Mouse (Mus musculus) CD4-positive helper T cell, adult 2 months (primary cell): ENCODE data around the gene Zbtb16.

Experiments used
- DNase-seq: peaks from one replicate; pipeline ENCODE4 v3.0.0-alpha.2; 2012; ENCODE audit warnings: low read depth, missing footprints, low spot score

Zbtb16 gene

DNA sequence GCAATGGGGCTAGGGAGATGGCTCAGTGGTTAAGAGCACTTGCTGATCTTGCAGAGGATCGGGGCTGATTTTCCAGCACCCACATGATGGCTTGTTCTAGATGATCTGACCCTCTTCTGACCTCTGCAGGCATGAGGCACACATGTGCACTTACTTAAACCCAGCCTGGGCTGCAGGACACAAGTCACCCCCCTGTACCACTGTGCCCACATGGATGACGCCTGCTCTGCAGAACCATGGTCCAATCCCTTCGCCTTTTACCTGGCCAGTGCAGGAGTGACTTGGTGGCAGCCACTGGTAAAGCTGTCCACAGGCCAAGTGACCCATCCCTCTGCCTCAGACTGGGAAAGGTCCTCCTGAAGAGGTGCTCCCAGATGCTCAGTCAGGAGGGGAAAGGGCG is 67.1 kb downstream of the Zbtb16 start:
- DNase-seq = no peak

DNA sequence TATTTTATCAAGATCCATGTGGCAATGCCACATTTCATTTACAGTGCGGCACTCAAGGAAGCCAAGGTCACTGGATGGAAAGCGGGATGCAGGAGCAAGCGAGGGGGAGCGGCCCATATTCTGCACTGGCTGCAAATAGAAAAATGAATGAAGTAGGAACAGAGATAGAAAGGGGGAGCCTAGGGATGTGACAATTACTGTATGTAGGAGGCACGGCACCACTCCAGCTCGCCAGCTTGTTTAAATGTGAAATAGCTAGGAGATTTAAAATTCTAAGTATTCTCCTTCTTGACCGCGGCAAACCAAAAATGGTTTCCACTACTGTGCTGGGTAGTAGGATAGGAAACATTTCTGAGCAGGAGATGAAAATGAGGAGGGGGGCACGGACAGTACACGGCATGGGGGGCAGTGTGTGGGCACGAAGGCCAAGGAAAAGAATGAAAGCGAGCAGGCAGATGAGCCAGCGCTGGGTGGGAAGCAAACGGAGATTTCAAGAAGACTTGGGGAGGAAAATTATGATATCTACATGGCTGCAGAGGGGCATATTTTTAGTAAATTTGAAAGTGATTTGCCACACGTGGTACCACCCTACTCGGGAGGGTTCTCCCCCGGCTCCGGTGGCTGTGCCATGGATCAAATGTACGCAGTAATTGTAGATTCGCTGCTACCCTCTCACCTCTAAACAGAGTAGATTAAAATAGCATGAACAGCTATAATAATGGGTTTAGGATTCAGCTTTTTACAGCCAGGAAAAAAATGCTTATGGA is 68.2 kb downstream of the Zbtb16 start:
- no peak for DNase-seq

DNA sequence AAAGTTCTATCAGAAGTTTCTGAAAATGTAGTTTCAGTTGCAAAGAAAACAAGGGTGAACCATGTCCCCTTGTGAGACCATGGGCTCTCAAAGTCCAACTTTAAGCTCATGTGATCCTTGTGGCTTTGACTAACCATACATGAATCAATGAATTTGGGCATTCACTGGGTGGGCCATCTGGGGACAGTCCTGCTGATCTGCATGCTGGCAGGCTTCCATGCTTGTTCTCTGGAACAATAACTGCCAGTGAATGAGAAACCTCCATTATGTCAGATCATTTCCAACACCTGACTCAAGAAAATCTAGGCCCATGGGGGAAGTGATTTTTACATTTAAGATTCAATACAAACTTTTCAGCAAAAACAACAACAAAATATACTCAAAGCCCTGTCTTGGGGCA is 70.1 kb downstream of the Zbtb16 start:
- no peak for DNase-seq

DNA sequence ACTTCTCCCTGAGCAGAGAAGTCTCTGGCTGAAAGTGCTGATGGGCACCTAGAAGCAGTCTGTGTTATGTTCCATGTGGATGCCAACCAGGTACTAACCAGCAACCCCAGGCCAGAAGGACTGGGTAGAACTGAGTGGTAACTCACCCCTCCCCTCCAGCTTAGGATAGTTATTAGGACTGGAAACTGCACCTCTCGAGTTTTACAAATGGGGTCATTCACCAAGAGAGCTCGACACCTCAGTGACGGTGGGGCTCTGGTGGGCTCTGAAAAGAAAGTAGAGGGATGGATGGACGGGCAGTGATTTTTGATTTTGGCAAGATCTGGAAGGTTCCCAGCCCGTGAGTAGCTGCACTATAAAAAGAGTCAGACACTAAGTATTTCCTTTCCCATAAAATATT is 71.7 kb downstream of the Zbtb16 start:
- no peak for DNase-seq

DNA sequence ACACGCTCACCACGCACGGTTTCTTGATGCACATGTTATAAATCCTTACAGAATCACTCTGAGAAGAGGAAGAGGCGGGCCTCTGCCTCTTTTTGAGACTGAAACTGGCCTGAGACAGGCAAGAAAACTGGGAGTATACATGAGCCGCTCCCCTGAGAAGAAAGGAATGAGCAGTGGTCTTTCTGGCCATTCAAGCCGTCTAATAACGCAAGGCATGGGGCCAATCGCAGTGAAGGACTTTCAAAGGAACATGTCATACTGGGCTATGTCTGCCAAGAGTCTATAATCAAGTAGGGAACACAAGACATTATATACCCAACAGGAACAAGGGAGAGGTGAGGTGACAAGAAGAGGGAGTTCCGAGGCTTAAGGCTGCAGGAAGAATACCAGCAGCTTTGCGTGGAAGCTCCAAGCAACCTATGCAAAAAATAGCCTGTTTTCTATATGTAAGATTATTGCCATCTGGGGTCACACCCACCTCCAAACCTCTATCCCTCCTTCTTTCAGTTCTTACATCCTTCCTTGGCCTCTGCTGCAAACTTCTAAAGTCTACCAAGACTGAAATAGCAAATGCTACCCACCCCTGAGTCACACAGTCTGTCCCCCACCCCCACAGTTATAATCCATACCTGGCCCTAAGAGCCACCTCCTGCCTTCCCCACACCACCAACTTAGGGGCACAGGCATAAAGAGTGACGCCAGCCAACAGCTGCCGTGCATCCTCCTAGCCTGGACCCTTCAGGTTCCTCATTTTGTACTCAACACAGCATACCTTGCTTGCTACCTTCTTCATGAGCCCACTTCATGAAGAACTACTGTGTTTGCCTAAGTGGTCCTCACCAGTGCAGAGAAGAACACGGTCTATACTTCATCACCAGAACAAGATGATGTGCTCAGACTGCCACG is 74.0 kb downstream of the Zbtb16 start:
- DNase-seq = no peak

DNA sequence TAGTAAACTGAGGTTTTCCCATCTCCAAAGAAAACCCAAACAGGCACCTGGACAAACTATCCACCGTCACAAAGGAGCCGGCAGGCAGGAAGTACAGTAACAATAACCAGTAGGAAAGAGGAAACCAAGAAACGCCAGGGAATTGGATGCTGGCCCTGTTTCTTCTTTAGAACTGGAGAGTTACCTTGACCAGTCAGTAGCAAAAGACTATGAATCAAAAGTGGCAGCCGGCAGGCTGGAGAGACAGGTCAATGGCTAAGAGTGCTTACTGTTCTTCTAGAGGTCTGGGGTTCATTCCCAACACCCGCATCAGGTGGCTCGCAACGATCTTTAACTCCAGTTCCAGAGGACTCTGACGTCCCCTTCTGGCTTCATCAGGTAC is 74.9 kb downstream of the Zbtb16 start:
- no peak for DNase-seq

DNA sequence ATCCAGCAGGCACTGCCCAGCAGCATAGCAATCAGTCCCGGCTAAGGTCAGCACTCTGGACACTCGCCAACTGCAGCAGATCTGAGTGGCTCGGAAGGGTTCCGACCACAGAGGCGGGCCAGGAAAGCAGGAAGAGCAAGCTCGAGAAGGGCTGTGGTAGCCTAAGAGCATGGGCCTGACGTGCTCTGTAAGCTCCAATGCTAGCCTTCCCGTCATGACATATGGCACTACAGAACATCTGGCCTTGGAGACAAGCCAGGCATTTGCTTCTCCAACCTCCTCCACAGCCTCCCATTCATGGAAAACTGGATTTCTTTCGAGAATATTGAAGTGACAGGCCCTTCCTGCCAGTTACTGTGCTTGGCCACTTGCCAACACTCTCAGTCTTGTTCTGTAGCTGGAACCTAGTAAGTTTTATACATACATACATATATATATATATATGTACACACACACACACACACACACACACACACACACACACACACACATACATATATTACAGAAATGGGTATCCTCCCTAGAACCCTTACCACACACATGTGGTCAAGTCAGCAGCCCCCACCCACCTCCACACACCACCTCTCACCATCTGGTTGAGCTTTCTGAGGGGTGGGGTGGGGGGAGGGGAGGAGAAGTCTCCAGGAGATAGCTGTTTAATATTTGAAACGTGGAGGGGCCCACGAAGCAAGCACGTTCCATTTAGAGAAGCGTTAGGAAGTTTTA is 75.4 kb downstream of the Zbtb16 start:
- DNase-seq = no peak

DNA sequence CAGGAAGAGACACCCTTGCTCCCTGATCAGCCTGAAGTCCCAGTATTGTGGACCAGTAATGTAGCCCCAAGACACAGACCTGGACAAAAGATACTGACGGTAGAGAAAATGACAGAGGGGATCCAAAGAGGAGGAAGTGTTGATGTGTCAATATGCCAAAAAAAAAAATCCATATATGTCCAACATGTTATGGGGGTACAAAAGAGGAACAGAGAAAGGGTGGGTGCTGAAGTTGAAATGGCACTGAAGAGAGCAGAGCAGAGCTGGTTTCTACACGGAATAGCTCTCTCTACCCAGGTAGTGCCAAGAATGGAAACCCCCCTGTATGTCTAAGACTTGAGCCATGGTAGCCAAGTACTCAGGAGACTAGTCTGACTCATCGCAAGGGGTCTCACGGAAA is 76.9 kb downstream of the Zbtb16 start:
- no peak for DNase-seq

DNA sequence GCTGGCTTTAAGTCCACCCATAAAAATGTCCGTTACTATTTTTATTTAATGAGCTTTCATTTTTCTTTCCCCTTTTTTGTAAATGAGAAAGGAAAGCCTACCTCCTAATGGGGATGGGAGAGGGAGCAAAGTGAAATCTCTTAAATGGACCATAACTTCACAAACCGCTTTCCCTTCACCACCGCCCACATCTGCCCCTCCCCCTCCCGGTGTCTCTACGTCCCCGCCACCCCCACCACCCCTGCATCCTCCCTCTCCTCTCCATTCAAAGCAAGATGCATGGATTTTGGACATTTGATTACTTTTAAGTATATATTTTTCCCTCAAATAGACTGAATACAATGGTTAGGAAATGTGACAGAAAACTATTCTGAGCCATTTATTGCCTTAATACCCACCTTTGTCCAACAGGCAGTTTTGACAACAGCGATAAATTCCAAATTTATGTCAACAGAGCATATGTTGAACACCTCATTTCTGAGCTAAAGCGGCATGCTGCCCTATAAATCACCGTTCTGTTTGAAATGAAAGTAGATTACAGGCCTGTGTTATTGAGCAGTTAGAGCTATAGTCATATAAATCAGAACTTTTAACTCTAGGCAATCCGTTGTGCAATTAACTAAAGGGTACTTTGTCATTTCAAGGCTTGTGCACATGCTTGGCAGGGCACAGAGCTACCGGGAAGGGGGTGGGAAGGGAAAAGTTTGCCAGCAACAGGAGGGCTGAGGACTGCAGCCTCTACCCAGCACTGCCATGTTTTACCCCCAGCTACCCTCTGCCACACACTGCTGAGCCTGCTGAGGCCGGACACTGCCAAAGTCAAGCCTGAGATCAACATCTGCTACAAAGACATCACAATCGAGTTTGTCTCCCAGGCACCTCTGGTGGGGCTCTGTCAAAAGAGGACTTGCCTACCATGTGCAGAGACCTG is 78.1 kb downstream of the Zbtb16 start:
- no peak for DNase-seq

DNA sequence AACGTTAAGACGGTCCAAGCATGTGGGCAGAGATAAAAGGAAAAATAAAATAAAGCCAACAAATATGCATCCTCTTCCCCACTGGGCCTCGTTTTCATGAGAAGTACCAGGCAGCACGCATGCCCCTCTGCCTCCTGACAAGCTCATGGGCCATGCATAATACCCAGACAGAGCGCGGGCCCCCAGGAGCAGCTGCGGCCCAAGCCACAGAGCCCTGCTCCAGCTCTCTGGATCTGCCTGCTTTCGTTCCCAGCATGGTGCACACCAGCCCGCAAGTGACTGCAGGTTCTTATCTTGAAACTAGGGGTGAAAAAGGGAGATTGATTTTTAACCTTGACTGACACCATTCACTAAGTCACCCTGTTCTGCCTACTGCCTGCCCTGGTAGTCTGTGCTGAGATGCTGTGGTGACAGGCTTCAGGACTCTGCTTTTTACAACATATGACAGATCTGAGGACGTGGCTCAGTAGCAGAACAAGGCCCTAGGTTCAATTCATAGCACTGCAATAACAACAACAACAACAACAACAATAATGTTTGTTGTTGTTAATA is 79.7 kb downstream of the Zbtb16 start:
- DNase-seq = no peak

DNA sequence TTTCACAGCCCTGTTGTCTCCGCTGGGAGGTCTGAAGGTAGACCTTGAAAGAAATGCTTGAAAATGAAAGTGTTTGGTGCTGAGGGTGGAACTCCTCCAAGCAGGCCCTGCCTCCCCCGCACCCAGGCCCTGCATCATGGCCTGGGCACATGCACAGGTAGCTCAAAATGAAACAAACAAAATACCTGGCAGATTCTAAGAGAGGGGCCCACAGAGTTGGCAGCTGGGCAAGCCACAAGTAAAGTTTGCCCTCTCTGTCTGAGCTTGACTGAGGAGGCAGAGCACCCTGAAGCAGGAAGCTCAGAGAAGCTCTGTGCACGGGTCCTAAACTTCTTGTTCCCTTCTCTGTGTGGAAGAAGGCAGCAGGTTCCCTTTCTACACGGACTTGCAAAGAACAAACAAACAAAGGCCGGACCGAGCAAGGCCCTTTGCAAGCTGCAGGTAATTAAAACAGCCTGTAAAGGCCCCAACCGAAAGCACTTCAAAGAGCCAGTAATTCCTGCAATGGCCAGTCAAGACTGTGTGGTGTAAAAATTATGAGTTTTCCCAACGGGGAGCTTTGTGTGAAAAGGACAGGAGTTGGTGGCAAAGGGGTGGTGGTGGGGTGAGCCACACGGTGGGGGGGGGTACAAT is 80.5 kb downstream of the Zbtb16 start:
- DNase-seq = no peak

DNA sequence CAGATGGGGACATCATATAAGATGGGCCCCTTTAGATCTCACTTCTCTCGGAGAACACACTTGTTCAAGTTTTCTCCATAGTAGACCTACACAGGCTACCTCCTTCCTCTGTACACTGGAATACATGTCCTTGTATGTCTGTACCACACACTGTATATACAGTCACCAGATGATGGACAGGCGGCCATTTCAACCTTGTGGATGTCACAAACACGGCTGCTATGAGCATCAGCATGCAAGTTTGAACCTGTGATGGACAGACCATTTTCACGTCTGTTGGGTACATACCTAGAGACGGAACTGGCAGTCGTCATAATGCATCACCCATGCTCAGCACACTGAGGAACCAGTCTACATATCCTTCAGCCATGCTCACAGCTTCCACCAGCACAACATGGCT is 81.6 kb downstream of the Zbtb16 start:
- DNase-seq = no peak

DNA sequence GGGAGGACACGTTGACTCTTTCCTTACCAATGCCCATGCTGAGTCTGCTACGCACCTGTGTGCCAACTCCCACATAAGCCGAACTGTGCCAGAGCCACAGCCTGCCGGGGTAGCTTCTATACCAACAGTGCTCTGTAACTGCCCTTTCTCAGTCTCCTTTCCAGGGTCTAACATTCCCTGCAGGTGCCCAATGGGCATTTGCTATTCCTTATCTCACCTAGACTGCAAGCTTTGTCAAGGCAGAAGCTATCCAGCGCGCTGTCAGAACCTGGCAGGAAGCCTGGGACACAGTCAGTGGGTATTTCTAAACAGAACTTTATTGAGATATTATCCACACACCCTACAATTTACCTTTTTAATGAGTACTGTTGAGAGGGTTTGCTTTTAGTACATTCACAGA is 82.1 kb downstream of the Zbtb16 start:
- no peak for DNase-seq

DNA sequence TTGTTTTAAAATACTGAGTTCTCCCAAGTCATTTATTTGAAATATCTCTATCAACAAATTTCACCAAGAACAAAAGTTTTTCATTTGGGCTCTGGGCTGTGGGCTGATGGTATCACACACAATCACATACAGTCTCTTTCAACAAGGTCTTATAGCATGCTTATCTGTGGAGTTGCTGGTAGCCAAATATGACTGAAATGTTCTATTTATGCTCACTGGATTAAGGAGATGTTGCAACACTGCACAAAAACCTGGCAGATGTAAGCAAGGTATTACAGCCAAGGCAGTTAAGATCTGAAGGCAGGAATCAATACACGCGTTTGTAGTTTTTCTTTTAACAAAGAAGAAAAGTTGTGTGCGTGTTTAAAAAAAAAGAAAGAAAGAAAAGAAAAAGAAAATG is 84.1 kb downstream of the Zbtb16 start:
- no peak for DNase-seq

DNA sequence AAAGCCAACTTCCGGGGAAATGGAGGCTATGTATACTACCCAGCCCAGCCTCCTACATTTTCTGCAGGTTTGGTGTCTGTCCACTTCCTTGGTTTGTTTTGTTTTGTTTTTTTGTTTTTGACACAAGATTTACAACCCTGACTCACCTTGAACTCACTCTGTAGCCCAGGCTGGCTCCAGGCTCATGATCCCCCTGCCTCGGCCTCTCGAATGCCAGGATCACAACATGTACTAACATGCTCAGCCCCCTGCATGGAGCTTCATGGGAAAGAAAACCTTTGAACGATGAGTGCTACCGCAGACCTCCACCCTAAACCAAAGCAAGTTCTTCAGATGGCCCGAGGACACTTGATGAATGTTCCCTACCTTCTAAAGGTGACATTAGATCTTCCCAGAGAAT is 86.4 kb downstream of the Zbtb16 start:
- no peak for DNase-seq

DNA sequence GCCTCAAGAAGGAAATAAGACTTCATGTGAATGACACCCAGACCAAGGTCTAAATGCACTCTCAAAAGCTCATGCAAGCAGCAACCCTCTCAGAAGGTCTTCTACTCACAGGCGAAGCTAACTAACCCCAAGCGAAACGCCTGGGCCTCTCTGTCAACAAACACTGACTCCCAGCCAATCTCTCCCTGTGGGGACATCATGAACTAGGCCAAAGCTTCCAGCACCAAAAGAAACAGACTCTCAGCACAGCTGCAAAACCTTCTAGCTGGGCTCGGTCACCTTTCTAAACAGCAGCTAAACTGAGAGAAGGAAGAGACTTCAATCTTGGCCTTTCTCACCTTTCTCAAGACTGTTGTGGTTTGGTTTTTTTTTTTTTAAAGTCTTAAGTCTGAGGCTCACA is 86.9 kb downstream of the Zbtb16 start:
- no peak for DNase-seq

DNA sequence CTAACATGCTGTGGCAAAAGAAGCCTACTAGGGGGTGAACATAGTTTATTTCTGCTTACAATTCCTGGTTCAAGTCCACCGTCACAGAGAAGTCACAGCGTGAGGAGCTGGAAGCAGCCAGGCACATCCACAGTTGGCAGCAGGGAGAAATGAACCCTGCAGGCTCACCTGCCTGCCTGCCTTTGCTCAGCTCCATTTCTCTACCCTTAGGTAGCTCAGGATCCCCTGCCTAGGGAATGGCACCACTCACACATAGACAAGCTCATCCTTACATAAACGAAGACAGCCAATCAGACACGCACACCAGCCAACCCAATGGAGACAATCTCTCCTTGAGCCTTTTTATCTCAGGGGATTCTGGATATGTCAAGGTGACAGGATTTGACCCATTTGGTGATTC is 87.3 kb downstream of the Zbtb16 start:
- no peak for DNase-seq

DNA sequence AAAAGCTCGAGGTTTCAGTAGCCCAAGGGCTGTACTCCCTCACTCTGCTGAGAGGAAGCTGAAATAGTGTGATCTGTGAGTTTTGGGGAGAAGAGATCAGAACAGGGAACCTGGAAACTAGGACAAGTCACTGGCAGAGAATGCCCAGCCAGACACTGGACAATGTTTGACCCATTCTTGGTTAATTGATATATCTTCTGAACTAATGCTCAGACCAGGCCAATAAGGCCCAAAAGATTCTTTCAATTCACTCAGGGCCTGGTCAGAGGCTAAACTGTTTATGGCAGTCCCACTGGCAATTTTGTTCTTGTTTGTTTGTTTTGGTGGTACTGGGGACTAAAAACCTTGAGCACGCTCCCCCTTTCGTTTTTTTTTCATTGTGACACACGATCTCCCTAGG is 87.8 kb downstream of the Zbtb16 start:
- no peak for DNase-seq

DNA sequence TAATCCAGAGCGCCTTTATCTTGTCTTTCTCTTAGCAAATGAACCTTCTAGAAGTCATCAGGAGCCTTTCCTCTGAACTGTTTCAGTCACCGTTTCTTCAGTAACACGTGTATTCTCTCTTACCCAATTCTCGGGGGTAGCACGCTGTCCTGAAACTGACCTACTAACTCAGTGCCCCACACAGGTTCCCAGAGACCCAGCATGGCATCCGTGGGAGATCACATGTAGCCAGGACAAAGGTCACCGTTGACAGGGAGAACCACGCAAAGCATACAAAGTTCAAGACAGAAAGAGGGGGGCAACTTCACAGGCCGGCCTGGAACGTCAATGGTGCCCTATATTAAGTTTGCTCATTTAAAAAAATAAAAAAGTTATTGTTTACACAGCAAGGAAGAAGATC is 89.5 kb downstream of the Zbtb16 start:
- DNase-seq = no peak

DNA sequence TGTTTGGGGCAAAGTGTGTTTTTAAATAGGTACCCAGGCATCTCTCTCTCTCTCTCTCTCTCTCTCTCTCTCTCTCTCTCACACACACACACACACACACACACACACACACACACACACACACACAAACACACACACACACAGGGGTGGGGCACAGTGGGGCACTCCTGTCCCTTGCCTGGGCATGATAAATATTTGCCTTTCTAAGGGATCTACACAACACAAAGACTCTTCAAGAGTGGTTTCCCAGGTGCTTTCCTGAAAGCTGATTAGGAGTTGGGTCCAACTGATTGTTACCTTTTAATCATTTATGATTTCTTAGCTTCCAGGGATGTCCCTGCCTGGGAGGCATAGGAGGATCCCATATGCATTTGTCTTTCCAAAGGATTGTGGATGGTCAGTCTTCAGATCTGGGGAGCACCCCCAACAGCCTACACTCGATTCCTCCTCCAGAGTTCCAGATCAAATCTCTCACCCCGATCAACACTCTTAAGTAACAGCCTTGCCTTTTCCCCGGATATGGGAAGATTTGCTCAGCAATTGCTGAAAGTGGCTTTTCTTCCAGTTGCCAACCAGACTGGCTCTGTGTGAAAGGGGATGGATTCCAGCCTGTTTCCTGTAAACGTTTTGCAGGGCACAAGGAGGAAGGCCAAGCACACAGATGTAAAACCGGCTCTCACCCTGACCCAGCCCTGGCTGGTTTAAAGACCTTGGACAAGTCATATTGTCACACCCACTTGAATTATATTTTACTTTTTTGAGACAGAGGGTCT is 90.5 kb downstream of the Zbtb16 start:
- no peak for DNase-seq
